Mouse (Mus musculus) liver, embryonic 14.5 days (tissue): Measurements from ENCODE around the gene Irx2. TPM values are rescaled to one million over a fixed set of nuclear protein-coding genes. Genes with fewer than 3 reads are reported as not detected.

Source experiments
- ATAC-seq: fragments of 200-750 bp; cut with Nextera tagmentation; 2 replicates; pipeline ENCODE4 v1.8.0; 2017; ENCODE audit warnings: moderate number of reproducible peaks, mild to moderate bottlenecking, moderate library complexity; ENCODE audit not compliant: insufficient read depth
- DNase-seq, 3 experiments: peaks; one replicate each; pipeline ENCODE4 v3.0.0-alpha.2; 2012 to 2013; ENCODE audit warnings: low read depth in 3 of 3, low spot score in 3 of 3
- H3K27ac ChIP-seq: fragments of 300-500 bp; sonication (generic); 2 replicates; pipeline ENCODE4 v1.5.1; 2014; ENCODE audit warnings: moderate library complexity, mild to moderate bottlenecking, control low read depth, inconsistent platforms
- H3K27me3 ChIP-seq: fragments of 300-500 bp; sonication (generic); 2 replicates; pipeline ENCODE4 v1.6.1; 2014; ENCODE audit warnings: mild to moderate bottlenecking, low read length, moderate library complexity; ENCODE audit not compliant: control insufficient read depth, insufficient read depth
- H3K36me3 ChIP-seq: fragments of 300-500 bp; sonication (generic); replicated peaks from 2 replicates; pipeline ENCODE4 v1.6.1; 2014; ENCODE audit warnings: low read depth; ENCODE audit not compliant: control insufficient read depth, insufficient read depth
- H3K4me1 ChIP-seq, 2 experiments: fragments of 200-500 bp in 1 of 2; fragments of 300-500 bp in 1 of 2; sonication (generic) in 1 of 2; replicated peaks; 2 replicates each; pipeline ENCODE4 v1.6.1; 2012 to 2014; ENCODE audit warnings: antibody characterized with exemption in 1 of 2, inconsistent platforms in 1 of 2, low read length in 1 of 2; ENCODE audit not compliant: control insufficient read depth in 2 of 2, insufficient read depth in 2 of 2
- H3K4me2 ChIP-seq: fragments of 300-500 bp; sonication (generic); 2 replicates; pipeline ENCODE4 v1.6.1; 2014; ENCODE audit warnings: low read depth, mild to moderate bottlenecking, control low read depth, moderate library complexity
- H3K4me3 ChIP-seq, 2 experiments: fragments of 200-500 bp in 1 of 2; fragments of 300-500 bp in 1 of 2; sonication (generic) in 1 of 2; 2 replicates each; pipeline ENCODE4 v1.5.1; 2012 to 2014; ENCODE audit warnings: low read depth in 2 of 2, low read length in 2 of 2, mild to moderate bottlenecking in 2 of 2, control low read depth in 1 of 2, inconsistent platforms in 1 of 2, moderate library complexity in 1 of 2; ENCODE audit not compliant: insufficient read depth in 1 of 2
- H3K9ac ChIP-seq: fragments of 300-500 bp; sonication (generic); replicated peaks from 2 replicates; pipeline ENCODE4 v1.6.1; 2014; ENCODE audit warnings: mild to moderate bottlenecking, control low read depth, moderate library complexity
- H3K9me3 ChIP-seq: fragments of 300-500 bp; sonication (generic); 2 replicates; pipeline ENCODE4 v1.6.1; 2016; ENCODE audit warnings: low read length, mixed read lengths; ENCODE audit not compliant: control insufficient read depth
- CTCF ChIP-seq: IDR thresholded peaks from 2 replicates; pipeline ENCODE4 v1.5.1; 2016; ENCODE audit warnings: antibody characterized with exemption, low read depth, control low read depth
- EP300 ChIP-seq: IDR thresholded peaks from 2 replicates; pipeline ENCODE4 v1.6.1; 2016; ENCODE audit warnings: antibody characterized with exemption, low read depth
- WGBS: fragments of 180-500 bp; shearing (Covaris S2); extraction: QIAGEN DNeasy Blood & Tissue Kit; methylation state at CpG from one replicate; pipeline ENCODE4 v1.1.7; 2014; ENCODE audit not compliant: insufficient replicate concordance; 5-methylcytosine and 5-hydroxymethylcytosine counted together
- polyA plus RNA-seq, 2 experiments: library from polyadenylated mRNA; depleted of rRNA in 1 of 2; stranded (reverse) in 1 of 2; unstranded in 1 of 2; fragments of >200 nt; fragmentation: Nextera tagmentation in 1 of 2; extraction: Ambion mirVana in 1 of 2; gene quantifications; 2 replicates each; pipeline versions ENCODE4 v1.2.1 to v1.2.3; 2012 to 2014

The Irx2 gene
- polyA plus RNA-seq, 2 experiments, result 0.09 TPM; not detected in 1

DNA sequence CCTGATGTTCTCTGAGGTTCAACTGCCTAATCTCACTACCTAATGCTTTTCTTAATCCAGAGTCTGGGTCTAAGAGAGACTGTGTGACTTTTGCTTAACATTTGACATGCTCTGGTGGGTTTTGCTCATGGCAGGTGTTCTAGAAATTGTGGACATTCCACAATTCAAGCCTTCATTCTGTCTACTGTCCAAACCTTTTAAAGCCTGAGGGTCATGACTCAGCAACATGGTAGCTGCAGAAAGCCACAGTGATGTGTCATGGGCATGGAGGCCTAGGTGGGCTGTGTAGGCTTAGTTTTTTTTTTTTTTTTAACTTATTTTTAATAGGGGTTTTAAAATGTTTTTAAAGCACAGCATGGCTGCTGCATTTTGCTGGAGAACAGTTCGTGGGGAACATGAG lies 27.8 kb downstream of the Irx2 start:
- ATAC-seq (no peak), DNase-seq (no peak)
- Histone ChIP-seq H3K9me3 (no peaks in the 10 kb centered on the region), H3K36me3 (no peaks in the 10 kb centered on the region), H3K4me3 (no peak overlapping the region), H3K4me2 (no peak overlapping the region), H3K27me3 (no peaks in the 10 kb centered on the region), H3K27ac (no peak overlapping the region), H3K9ac (no peak overlapping the region), H3K4me1 (no peaks in the 10 kb centered on the region)
- WGBS, result 16% methylated on average over 1 of the region's 1 CpGs
- no peak for TF ChIP-seq EP300
- TF ChIP-seq CTCF, result no peak

DNA sequence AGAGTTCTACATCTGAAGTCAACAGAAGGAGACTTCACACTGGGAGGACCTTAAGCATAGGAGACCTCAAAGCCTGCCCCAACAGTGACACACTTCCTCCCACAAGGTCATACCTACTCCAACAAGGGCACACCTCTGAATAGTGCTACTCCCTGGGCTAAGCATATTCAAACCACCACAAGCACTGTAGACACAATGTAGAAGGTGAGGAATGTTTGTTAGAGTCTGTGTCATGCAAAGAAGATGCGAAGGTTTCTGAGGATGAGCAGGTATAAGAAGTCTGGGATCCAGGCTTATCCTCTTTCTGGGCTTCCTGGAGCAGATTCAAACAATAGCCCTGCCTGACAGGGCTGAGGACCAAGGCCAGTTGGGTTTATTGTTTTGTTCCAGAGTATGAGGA lies 47.2 kb downstream of the Irx2 start:
- no peaks in the 10 kb centered on the region for H3K36me3 ChIP-seq
- no peak for DNase-seq
- no peaks in the 10 kb centered on the region for H3K27me3 ChIP-seq
- 66% methylated on average over 1 of the region's 1 CpGs for WGBS
- H3K4me1 ChIP-seq, result no peaks in the 10 kb centered on the region
- no peak overlapping the region for H3K27ac ChIP-seq
- H3K4me3 ChIP-seq, result no peak overlapping the region
- ATAC-seq, result no peak
- TF ChIP-seq EP300 (no peak), CTCF (no peak)
- no peaks in the 10 kb centered on the region for H3K9me3 ChIP-seq
- H3K9ac ChIP-seq, result no peak overlapping the region
- H3K4me2 ChIP-seq, result no peak overlapping the region
